ENCODE assay signal across 10 mouse cellular contexts in the genomic region with DNA sequence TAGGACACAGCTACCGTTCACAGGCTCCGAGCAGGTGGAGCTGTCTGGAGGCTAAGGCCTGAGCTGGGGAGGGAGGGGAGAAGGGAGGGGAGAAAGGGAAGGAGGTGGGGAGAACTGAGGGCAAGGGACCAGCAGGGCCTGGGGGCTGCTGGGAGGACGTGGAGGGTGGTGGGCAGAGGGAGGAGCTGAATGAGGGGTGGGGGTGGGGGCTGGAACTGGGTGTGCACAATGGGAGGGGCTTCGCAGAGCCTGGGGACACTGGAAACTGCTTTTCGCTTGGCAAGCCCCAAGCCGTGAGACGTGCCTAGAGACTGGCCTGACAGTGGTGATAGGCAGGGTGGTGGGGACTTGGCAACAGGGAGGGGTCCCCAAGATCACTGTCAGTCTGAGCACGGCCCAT. TPM values are rescaled to one million over a fixed set of nuclear protein-coding genes. Genes with fewer than 3 reads are reported as not detected.
A peak's percentile ranks its signal among the peaks of the same experiment; 100 is the strongest.
DNase-seq lines count a peak whose midpoint lies in the region; ATAC-seq and TF ChIP-seq lines count a peak whose summit lies in the region.
"Had no signal": no experiment of that assay in that cellular context is flagged by ENCODE, and none has a peak within 500 bp of the region (broad histone marks: within the 10 kb centered on the region; RNA-seq: fewer than 3 reads in every experiment).

No protein-coding gene starts in this region.

- DNase-seq in heart, adult 9 months (ENCODE audit: low spot score in 2 of 2), result no peak
- DNase-seq in R1 (ENCODE audit: low read depth, low spot score), result peak; percentile 59
- DNase-seq in forebrain, postnatal 0 days, result no peak
- DNase-seq in right cerebral cortex, adult 2 months (ENCODE audit: low spot score in 2 of 2), result no peak
- no peak for DNase-seq in embryo, embryonic 11 days
- no peak for DNase-seq in thymus, postnatal 0 days (ENCODE audit: low spot score)

- peak overlapping the region; percentile 41 for H3K27ac ChIP-seq in heart, embryonic 16.5 days (ENCODE audit: low read length)
- H3K27ac ChIP-seq in forebrain, postnatal 0 days (ENCODE audit: low read depth, low read length), result peak overlapping the region; percentile 62
- H3K27ac ChIP-seq in midbrain, embryonic 13.5 days, result peak overlapping the region; percentile 94

- peaks cover 52% of the 10 kb centered on the region for H3K4me1 ChIP-seq in heart, embryonic 16.5 days (ENCODE audit: control insufficient read depth, insufficient read depth, low read length)
- H3K4me1 ChIP-seq in forebrain, postnatal 0 days (ENCODE audit: insufficient read depth), result peaks cover 32% of the 10 kb centered on the region
- H3K4me1 ChIP-seq in midbrain, embryonic 13.5 days (replicated peaks), result peaks cover 100% of the 10 kb centered on the region

- 23% methylated on average over 8 of the region's 8 CpGs for WGBS in heart, embryonic 16.5 days
- WGBS in forebrain, postnatal 0 days, result 7% methylated on average over 8 of the region's 8 CpGs
- 35% methylated on average over 8 of the region's 8 CpGs for WGBS in midbrain, embryonic 13.5 days

- TF ChIP-seq CTCF in forebrain, postnatal 0 days (IDR thresholded peaks at IDR 0.05; ENCODE audit: low read depth), result no peak

- H3K4me3 ChIP-seq in heart, embryonic 16.5 days (ENCODE audit: low read length), result no peak overlapping the region; the same call in 1 of the 2 replicates
- peak overlapping the region; percentile 18; the same call in 1 of the 2 replicates for H3K4me3 ChIP-seq in forebrain, postnatal 0 days (ENCODE audit: low read depth, low read length)
- H3K4me3 ChIP-seq in midbrain, embryonic 13.5 days (replicated peaks), result no peak overlapping the region

- ATAC-seq in heart, embryonic 16.5 days (replicated peaks; ENCODE audit: extremely low read depth, insufficient read depth, low FRiP score), result no peak; the same call in 1 of the 2 replicates
- ATAC-seq in forebrain, postnatal 0 days, result no peak
- ATAC-seq in midbrain, embryonic 13.5 days, result no peak
- ATAC-seq: CD4-positive, CD25-positive, alpha-beta regulatory T cell, adult 4 months had no signal

- H3K9me3 ChIP-seq in heart, embryonic 16.5 days (replicated peaks; ENCODE audit: control insufficient read depth, low read length), result no peaks in the 10 kb centered on the region
- no peaks in the 10 kb centered on the region for H3K9me3 ChIP-seq in forebrain, postnatal 0 days (ENCODE audit: low read length)
- H3K9me3 ChIP-seq in midbrain, embryonic 13.5 days, result no peaks in the 10 kb centered on the region

- peaks cover 13% of the 10 kb centered on the region for H3K27me3 ChIP-seq in heart, embryonic 16.5 days (ENCODE audit: control insufficient read depth, insufficient read depth, low read length)
- no peaks in the 10 kb centered on the region for H3K27me3 ChIP-seq in forebrain, postnatal 0 days (ENCODE audit: insufficient read depth, low read length)
- H3K27me3 ChIP-seq in midbrain, embryonic 13.5 days, result no peaks in the 10 kb centered on the region

- H3K4me2 ChIP-seq in heart, embryonic 16.5 days (ENCODE audit: low read depth, low read length), result peak overlapping the region; percentile 61
- peak overlapping the region; percentile 46 for H3K4me2 ChIP-seq in forebrain, postnatal 0 days (ENCODE audit: low read depth)
- H3K4me2 ChIP-seq in midbrain, embryonic 13.5 days (replicated peaks), result peak overlapping the region; percentile 98

- H3K36me3 ChIP-seq in heart, embryonic 16.5 days (ENCODE audit: control insufficient read depth, insufficient read depth), result no peaks in the 10 kb centered on the region
- no peaks in the 10 kb centered on the region for H3K36me3 ChIP-seq in forebrain, postnatal 0 days (ENCODE audit: insufficient read depth)
- H3K36me3 ChIP-seq in midbrain, embryonic 13.5 days, result peaks cover 15% of the 10 kb centered on the region

- peak overlapping the region; percentile 23 for H3K9ac ChIP-seq in heart, embryonic 16.5 days (ENCODE audit: low read length)
- 0 out of 2 replicates have a peak overlapping the region, but pooled peaks have one; percentile 22 for H3K9ac ChIP-seq in forebrain, postnatal 0 days
- peak overlapping the region; percentile 61 for H3K9ac ChIP-seq in midbrain, embryonic 13.5 days (replicated peaks)

RNA-seq across cellular contexts. Expression of a gene that starts 7.0 kb away (rescaled TPM):
- polyA plus RNA-seq in heart, embryonic 16.5 days (2015; fragmentation: Nextera tagmentation; extraction: Ambion mirVana), result 33.9 and 39.7 TPM in 2 replicates
- total RNA-seq in forebrain, postnatal 0 days (2014; rRNA removed), result 568 and 711 TPM in 2 replicates
- polyA plus RNA-seq in forebrain, postnatal 0 days (2015; fragmentation: Nextera tagmentation; extraction: Ambion mirVana), result 196 and 250 TPM in 2 replicates
- 278 and 317 TPM in 2 replicates for polyA plus RNA-seq in midbrain, embryonic 13.5 days (2015; fragmentation: Nextera tagmentation; extraction: Ambion mirVana)
- polyA plus RNA-seq in thymus, postnatal 0 days (2015; fragmentation: Nextera tagmentation; extraction: Ambion mirVana), result 24.2 and 29.9 TPM in 2 replicates

RNA-seq across cellular contexts. Expression of a gene that starts 43.0 kb away (rescaled TPM):
- polyA plus RNA-seq in heart, embryonic 16.5 days (2015; fragmentation: Nextera tagmentation; extraction: Ambion mirVana), result not detected in 2 replicates
- not detected in 2 replicates for total RNA-seq in forebrain, postnatal 0 days (2014; rRNA removed)
- polyA plus RNA-seq in forebrain, postnatal 0 days (2015; fragmentation: Nextera tagmentation; extraction: Ambion mirVana), result 0.13 and 0.16 TPM in 2 replicates
- 0.17 TPM in 1 of 2 replicates, not detected in the other for polyA plus RNA-seq in midbrain, embryonic 13.5 days (2015; fragmentation: Nextera tagmentation; extraction: Ambion mirVana)
- polyA plus RNA-seq in thymus, postnatal 0 days (2015; fragmentation: Nextera tagmentation; extraction: Ambion mirVana), result not detected in 2 replicates
- total RNA-seq: adrenal gland, postnatal 25 days had no signal
- polyA plus RNA-seq: CD4-positive, CD25-positive, alpha-beta regulatory T cell, adult 4 months had no signal

Comparison
In these comparisons a context has a peak if more than half of its experiments do, and no peak if none do; other contexts are left out.
1. H3K27ac ChIP-seq: peak in every context shown above with its lines; median percentile 94 in midbrain, embryonic 13.5 days; 62 in forebrain, postnatal 0 days; 41 in heart, embryonic 16.5 days.
2. H3K4me2 ChIP-seq: peak in every context shown above with its lines; median percentile 98 in midbrain, embryonic 13.5 days; 61 in heart, embryonic 16.5 days; 46 in forebrain, postnatal 0 days.